Mouse (Mus musculus): Measurements from ENCODE around the gene Stk39. TPM values are rescaled to one million over a fixed set of nuclear protein-coding genes. Genes with fewer than 3 reads are reported as not detected.

Stk39 gene
- polyA plus RNA-seq, 1 experiment, result 26.3 TPM

GRCm38 (mm10) chr2:68412149-68412548 is 59.9 kb downstream of the Stk39 start:
- Histone ChIP-seq H3K27ac (ENCODE audit: insufficient read depth, low read length) (peak overlapping the region; percentile 58), H3K4me3 (ENCODE audit: insufficient read depth, low read length) (no peak overlapping the region), H3K4me1 (ENCODE audit: control insufficient read depth, insufficient read depth, low read length) (peaks cover 8% of the 10 kb centered on the region)
- TF ChIP-seq CTCF (IDR thresholded peaks at IDR 0.05; ENCODE audit: borderline replicate concordance, insufficient read depth, low read length), result no peak
- TF ChIP-seq POLR2A (IDR thresholded peaks at IDR 0.05; ENCODE audit: low read depth, low read length), result no peak

- Histone ChIP-seq H3K27ac (ENCODE audit: insufficient read depth, low read length) (peak overlapping the region; percentile 58), H3K4me1 (ENCODE audit: control insufficient read depth, insufficient read depth, low read length) (peaks cover 15% of the 10 kb centered on the region), H3K4me3 (ENCODE audit: insufficient read depth, low read length) (no peak overlapping the region)
- no peak for TF ChIP-seq CTCF (IDR thresholded peaks at IDR 0.05; ENCODE audit: borderline replicate concordance, insufficient read depth, low read length)
- no peak for TF ChIP-seq POLR2A (IDR thresholded peaks at IDR 0.05; ENCODE audit: low read depth, low read length)
Measured at GRCm38 (mm10) chr2:68411201-68411600, 60.9 kb downstream of the Stk39 start.

- H3K4me1 ChIP-seq (ENCODE audit: control insufficient read depth, insufficient read depth, low read length), result peaks cover 18% of the 10 kb centered on the region
- no peak overlapping the region for H3K4me3 ChIP-seq (ENCODE audit: insufficient read depth, low read length)
- H3K27ac ChIP-seq (ENCODE audit: insufficient read depth, low read length), result no peak overlapping the region
- TF ChIP-seq POLR2A (IDR thresholded peaks at IDR 0.05; ENCODE audit: low read depth, low read length) (no peak), CTCF (IDR thresholded peaks at IDR 0.05; ENCODE audit: borderline replicate concordance, insufficient read depth, low read length) (no peak)
Measured at GRCm38 (mm10) chr2:68409640-68410215, 62.3 kb downstream of the Stk39 start.

- Histone ChIP-seq H3K4me3 (ENCODE audit: insufficient read depth, low read length) (no peak overlapping the region), H3K27ac (ENCODE audit: insufficient read depth, low read length) (no peak overlapping the region), H3K4me1 (ENCODE audit: control insufficient read depth, insufficient read depth, low read length) (peaks cover 18% of the 10 kb centered on the region)
- TF ChIP-seq CTCF (IDR thresholded peaks at IDR 0.05; ENCODE audit: borderline replicate concordance, insufficient read depth, low read length), result no peak
- TF ChIP-seq POLR2A (IDR thresholded peaks at IDR 0.05; ENCODE audit: low read depth, low read length), result no peak
Measured at GRCm38 (mm10) chr2:68408271-68408980, 63.6 kb downstream of the Stk39 start.

GRCm38 (mm10) chr2:68407179-68407950 is 64.7 kb downstream of the Stk39 start:
- H3K4me1 ChIP-seq (ENCODE audit: control insufficient read depth, insufficient read depth, low read length), result peaks cover 18% of the 10 kb centered on the region

GRCm38 (mm10) chr2:68406571-68407074 is 65.4 kb downstream of the Stk39 start:
- no peak for TF ChIP-seq POLR2A (IDR thresholded peaks at IDR 0.05; ENCODE audit: low read depth, low read length)
- TF ChIP-seq CTCF (IDR thresholded peaks at IDR 0.05; ENCODE audit: borderline replicate concordance, insufficient read depth, low read length), result no peak
- Histone ChIP-seq H3K27ac (ENCODE audit: insufficient read depth, low read length) (peak overlapping the region; percentile 54), H3K4me1 (ENCODE audit: control insufficient read depth, insufficient read depth, low read length) (peaks cover 17% of the 10 kb centered on the region), H3K4me3 (ENCODE audit: insufficient read depth, low read length) (no peak overlapping the region)

More at GRCm38 (mm10) chr2:68407179-68407950, 64.7 kb downstream of the Stk39 start:
- H3K27ac ChIP-seq (ENCODE audit: insufficient read depth, low read length), result no peak overlapping the region
- H3K4me3 ChIP-seq (ENCODE audit: insufficient read depth, low read length), result no peak overlapping the region
- TF ChIP-seq POLR2A (IDR thresholded peaks at IDR 0.05; ENCODE audit: low read depth, low read length) (no peak), CTCF (IDR thresholded peaks at IDR 0.05; ENCODE audit: borderline replicate concordance, insufficient read depth, low read length) (no peak)

- no peak overlapping the region for H3K4me3 ChIP-seq (ENCODE audit: insufficient read depth, low read length)
- H3K4me1 ChIP-seq (ENCODE audit: control insufficient read depth, insufficient read depth, low read length), result peaks cover 9% of the 10 kb centered on the region
- TF ChIP-seq CTCF (IDR thresholded peaks at IDR 0.05; ENCODE audit: borderline replicate concordance, insufficient read depth, low read length) (no peak), POLR2A (IDR thresholded peaks at IDR 0.05; ENCODE audit: low read depth, low read length) (no peak)
- no peak overlapping the region for H3K27ac ChIP-seq (ENCODE audit: insufficient read depth, low read length)
Measured at GRCm38 (mm10) chr2:68405163-68405715, 66.8 kb downstream of the Stk39 start.

GRCm38 (mm10) chr2:68404274-68405162 is 67.5 kb downstream of the Stk39 start:
- Histone ChIP-seq H3K4me1 (ENCODE audit: control insufficient read depth, insufficient read depth, low read length) (peaks cover 9% of the 10 kb centered on the region), H3K27ac (ENCODE audit: insufficient read depth, low read length) (no peak overlapping the region), H3K4me3 (ENCODE audit: insufficient read depth, low read length) (no peak overlapping the region)
- TF ChIP-seq POLR2A (IDR thresholded peaks at IDR 0.05; ENCODE audit: low read depth, low read length), result no peak
- TF ChIP-seq CTCF (IDR thresholded peaks at IDR 0.05; ENCODE audit: borderline replicate concordance, insufficient read depth, low read length), result no peak
